Mouse (Mus musculus) embryonic facial prominence, embryonic 14.5 days (tissue): Measurements from ENCODE around the gene Fpr3. TPM values are rescaled to one million over a fixed set of nuclear protein-coding genes. Genes with fewer than 3 reads are reported as not detected.
"Not testable (repeated sequence)": the region's sequence is repeated elsewhere in the genome, so short reads cannot be mapped to it uniquely, and the experiment has no call there.

Experiments used
- ATAC-seq: fragments of 200-750 bp; cut with Nextera tagmentation; 2 replicates; pipeline ENCODE4 v1.8.0; 2017; ENCODE audit warnings: low read depth, moderate number of reproducible peaks, moderate TSS enrichment
- DNase-seq: peaks from one replicate; pipeline ENCODE4 v3.0.0-alpha.2; 2015; ENCODE audit warnings: low spot score
- H3K27ac ChIP-seq: fragments of 300-500 bp; sonication (generic); replicated peaks from 2 replicates; pipeline ENCODE4 v1.5.1; 2014; ENCODE audit warnings: low read depth, mild to moderate bottlenecking, low read length, moderate library complexity
- H3K27me3 ChIP-seq: fragments of 300-500 bp; sonication (generic); replicated peaks from 2 replicates; pipeline ENCODE4 v1.6.1; 2014; ENCODE audit warnings: low read length; ENCODE audit not compliant: control insufficient read depth, insufficient read depth
- H3K36me3 ChIP-seq: fragments of 300-500 bp; sonication (generic); 2 replicates; pipeline ENCODE4 v1.6.1; 2014; ENCODE audit warnings: low read length, mixed read lengths; ENCODE audit not compliant: control insufficient read depth, insufficient read depth
- H3K4me1 ChIP-seq: fragments of 300-500 bp; sonication (generic); 2 replicates; pipeline ENCODE4 v1.6.1; 2014; ENCODE audit warnings: antibody characterized with exemption, low read length; ENCODE audit not compliant: control insufficient read depth, insufficient read depth
- H3K4me2 ChIP-seq: fragments of 300-500 bp; sonication (generic); 2 replicates; pipeline ENCODE4 v1.6.1; 2014; ENCODE audit warnings: low read depth, mild to moderate bottlenecking, low read length, moderate library complexity, mixed read lengths
- H3K4me3 ChIP-seq: fragments of 300-500 bp; sonication (generic); 2 replicates; pipeline ENCODE4 v1.5.1; 2014; ENCODE audit warnings: low read depth, mild to moderate bottlenecking, low read length
- H3K9ac ChIP-seq: fragments of 300-500 bp; sonication (generic); 2 replicates; pipeline ENCODE4 v1.6.1; 2014; ENCODE audit warnings: low read depth, mild to moderate bottlenecking, low read length, moderate library complexity, mixed read lengths
- H3K9me3 ChIP-seq: fragments of 300-500 bp; sonication (generic); 2 replicates; pipeline ENCODE4 v1.6.1; 2016; ENCODE audit warnings: low read length; ENCODE audit not compliant: control insufficient read depth
- WGBS: fragments of 180-500 bp; shearing (Covaris S2); extraction: QIAGEN DNeasy Blood & Tissue Kit; methylation state at CpG from one replicate; pipeline ENCODE4 v1.1.7; 2014; 5-methylcytosine and 5-hydroxymethylcytosine counted together
- polyA plus RNA-seq: library from polyadenylated mRNA; unstranded; fragments of >200 nt; fragmentation: Nextera tagmentation; extraction: Ambion mirVana; gene quantifications from 2 replicates; pipeline ENCODE4 v1.2.1, GENCODE M21; 2014

Gene Fpr3
- not detected in 2 replicates for polyA plus RNA-seq

DNA sequence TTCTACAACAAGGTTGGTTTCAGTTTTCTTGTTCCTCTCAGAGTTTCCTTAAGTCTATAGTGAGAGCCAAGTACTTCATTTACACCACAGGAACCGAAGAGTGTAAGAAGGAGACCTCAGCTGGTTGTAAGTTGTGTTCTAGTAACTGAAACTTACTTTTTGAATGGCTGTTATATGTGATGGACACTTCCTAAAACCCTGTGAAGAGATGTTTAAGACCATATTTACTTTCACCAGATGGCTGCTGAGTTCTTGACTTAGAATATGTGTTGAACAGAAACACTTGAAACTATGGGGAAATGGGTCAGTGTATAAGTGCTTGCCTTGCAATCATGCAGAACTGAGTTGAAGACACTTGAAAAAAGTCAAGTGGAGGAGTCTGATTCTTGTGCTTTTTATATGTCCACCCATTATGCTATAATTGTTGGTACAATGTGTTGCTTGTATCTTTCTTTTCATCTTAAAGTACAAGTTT, at the start of gene Fpr3, which contains the start of gene Fpr2:
Fpr3 (plus strand) TSS at position 79 of the 475 bp plus-strand sequence.
Fpr2 (plus strand) TSS at position 51 of the 475 bp plus-strand sequence.
- H3K9me3 ChIP-seq = no peaks in the 10 kb centered on the region
- no peak within 1 kb of the TSS for H3K27ac ChIP-seq
- DNase-seq = no peak
- no peak within 1 kb of the TSS for H3K9ac ChIP-seq
- H3K27me3 ChIP-seq = no peaks in the 10 kb centered on the region
- no peak for ATAC-seq
- no peak within 1 kb of the TSS for H3K4me2 ChIP-seq
- H3K36me3 ChIP-seq = no peaks in the 10 kb centered on the region
- H3K4me3 ChIP-seq = no peak within 1 kb of the TSS
- WGBS = 66% methylated on average over 1 of the region's 1 CpGs
- no peaks in the 10 kb centered on the region for H3K4me1 ChIP-seq

DNA sequence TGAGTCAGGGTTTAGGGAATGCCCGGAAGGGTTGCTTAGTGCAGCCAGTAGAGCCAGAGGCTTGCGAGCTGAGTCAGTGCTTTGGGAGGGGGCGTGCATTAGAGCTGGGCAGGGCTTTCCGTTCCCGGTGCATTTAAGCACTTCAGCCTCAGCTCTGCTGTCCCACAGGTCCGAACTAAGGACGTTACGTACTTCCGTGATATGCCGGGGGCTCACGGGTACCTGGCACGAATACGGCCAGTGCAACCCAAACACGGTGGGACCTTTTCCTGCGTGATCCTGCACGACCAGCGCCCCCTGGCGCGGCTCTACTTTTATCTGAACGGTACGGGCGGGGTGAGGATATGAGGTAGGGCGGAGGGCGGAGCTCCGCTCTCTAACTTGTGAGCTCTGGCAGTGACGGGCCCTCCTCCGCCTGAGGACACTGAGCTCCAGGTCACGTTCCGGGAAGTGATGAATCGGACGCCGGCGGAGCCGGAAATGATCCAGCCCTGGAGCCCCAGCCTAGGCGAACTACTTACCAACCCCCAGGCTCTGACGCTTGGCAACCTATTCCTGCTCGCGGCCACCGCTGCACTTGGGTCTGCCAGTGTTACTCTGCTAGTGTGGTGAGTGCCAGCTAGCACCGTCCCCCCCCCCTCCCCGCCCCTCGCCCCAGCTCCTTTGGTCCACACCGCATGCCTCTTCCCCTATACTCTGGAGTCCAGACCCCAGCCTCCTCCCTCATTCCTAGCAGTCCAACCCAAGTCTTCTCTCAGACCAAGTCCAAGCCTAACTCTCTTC, 49.5 kb upstream of the Fpr3 start:
- peak overlapping the region; percentile 87 for H3K27ac ChIP-seq
- H3K36me3 ChIP-seq = peaks cover 67% of the 10 kb centered on the region
- peaks cover 16% of the 10 kb centered on the region for H3K4me1 ChIP-seq
- peak overlapping the region; percentile 74 for H3K4me2 ChIP-seq
- no peaks in the 10 kb centered on the region for H3K27me3 ChIP-seq
- H3K9me3 ChIP-seq = no peaks in the 10 kb centered on the region
- peak overlapping the region; percentile 43 for H3K4me3 ChIP-seq
- peak overlapping the region; percentile 68 for H3K9ac ChIP-seq
- DNase-seq (peak; percentile 97), ATAC-seq (peak; percentile 96)
- WGBS = 1% methylated on average over 17 of the region's 43 CpGs

DNA sequence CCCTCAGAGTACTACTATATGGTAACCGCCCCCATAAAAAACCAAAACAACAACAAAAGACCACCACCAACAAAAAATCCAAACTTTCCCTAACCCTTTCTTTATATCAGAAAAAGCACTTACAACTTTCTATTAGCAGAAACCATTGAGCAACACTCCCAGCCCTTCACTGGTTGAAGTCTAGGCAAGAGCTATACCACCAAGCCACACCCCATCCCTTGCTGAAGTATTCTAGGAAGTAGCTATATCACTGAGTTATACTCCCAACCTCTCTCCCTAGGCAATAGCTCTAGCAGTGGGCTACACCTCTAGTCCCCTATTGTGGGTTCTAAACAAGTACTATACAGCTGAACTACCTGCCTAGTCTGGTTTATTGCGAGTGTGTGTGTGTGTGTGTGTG, 48.4 kb upstream of the Fpr3 start:
- no peaks in the 10 kb centered on the region for H3K9me3 ChIP-seq
- no peaks in the 10 kb centered on the region for H3K27me3 ChIP-seq
- no peak overlapping the region for H3K4me3 ChIP-seq
- H3K4me1 ChIP-seq = peaks cover 15% of the 10 kb centered on the region
- no peak overlapping the region for H3K27ac ChIP-seq
- no peak overlapping the region for H3K4me2 ChIP-seq
- DNase-seq = no peak
- H3K9ac ChIP-seq = no peak overlapping the region
- ATAC-seq = no peak
- peaks cover 56% of the 10 kb centered on the region for H3K36me3 ChIP-seq
- WGBS = 90% methylated on average over 2 of the region's 2 CpGs

DNA sequence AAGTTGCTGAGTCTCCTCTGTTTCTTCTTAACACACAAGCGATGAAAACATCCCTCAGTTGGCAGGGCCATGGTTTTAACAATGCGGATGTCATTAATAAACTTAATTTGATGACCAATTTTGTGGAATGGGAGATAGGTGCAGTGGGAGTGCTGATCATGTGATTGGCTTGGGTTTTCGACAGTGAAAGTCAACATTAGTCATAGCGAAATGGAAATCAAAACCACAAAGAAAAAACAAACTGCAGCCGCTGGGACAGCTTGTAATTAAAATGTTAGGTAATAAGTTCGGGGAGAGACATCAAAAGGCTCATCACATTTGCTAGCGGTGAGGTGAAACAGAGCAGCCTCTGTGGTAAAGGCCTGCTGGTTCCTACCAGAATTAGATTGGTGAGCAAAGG, 46.9 kb upstream of the Fpr3 start:
- H3K9me3 ChIP-seq = no peaks in the 10 kb centered on the region
- H3K27ac ChIP-seq = no peak overlapping the region
- peaks cover 52% of the 10 kb centered on the region for H3K36me3 ChIP-seq
- DNase-seq = no peak
- H3K4me2 ChIP-seq = no peak overlapping the region
- no peak for ATAC-seq
- no peaks in the 10 kb centered on the region for H3K27me3 ChIP-seq
- H3K9ac ChIP-seq = no peak overlapping the region
- H3K4me3 ChIP-seq = no peak overlapping the region
- peaks cover 7% of the 10 kb centered on the region for H3K4me1 ChIP-seq
- WGBS = 82% methylated on average over 7 of the region's 7 CpGs

DNA sequence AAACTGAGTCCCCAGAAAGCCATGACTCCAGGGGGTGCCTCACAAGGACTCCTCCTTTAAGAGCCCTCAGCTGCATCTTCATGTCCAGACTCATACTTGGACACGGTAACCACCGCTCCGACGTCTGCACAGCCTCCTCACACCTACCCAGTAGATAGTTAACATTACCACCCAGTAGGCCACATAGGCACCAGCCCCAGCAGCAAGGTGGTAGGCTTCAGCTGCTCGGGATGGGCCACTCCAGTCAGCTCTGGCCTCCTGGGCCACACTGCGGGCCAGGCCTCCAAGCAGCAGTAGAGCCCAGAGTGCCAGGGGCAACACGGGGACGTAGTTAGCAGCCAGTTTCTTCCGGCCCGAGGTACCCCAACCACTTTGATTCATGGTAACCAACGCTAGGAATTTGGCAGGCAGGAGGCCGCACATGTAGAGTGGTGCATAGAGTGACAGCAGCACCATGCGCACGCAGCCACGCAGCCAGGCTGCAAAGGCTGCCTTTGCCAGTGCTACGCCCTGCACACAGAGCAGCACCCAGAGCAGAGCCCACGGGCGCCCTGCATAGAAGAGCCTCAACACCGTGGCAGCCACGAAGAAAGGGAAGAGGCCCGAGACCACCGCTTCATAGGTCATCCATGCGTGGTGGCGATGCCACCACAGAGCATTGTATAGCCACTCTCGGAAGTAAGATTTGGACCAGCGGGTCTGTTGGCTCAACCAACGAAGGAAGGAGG, 44.0 kb upstream of the Fpr3 start:
- Histone ChIP-seq H3K4me1 (no peaks in the 10 kb centered on the region; the same call in 1 of the 2 replicates), H3K36me3 (peaks cover 43% of the 10 kb centered on the region), H3K4me3 (no peak overlapping the region), H3K9ac (no peak overlapping the region), H3K27me3 (no peaks in the 10 kb centered on the region), H3K27ac (no peak overlapping the region), H3K4me2 (no peak overlapping the region), H3K9me3 (no peaks in the 10 kb centered on the region)
- DNase-seq (no peak), ATAC-seq (peak; percentile 53)
- WGBS = 73% methylated on average over 27 of the region's 27 CpGs

DNA sequence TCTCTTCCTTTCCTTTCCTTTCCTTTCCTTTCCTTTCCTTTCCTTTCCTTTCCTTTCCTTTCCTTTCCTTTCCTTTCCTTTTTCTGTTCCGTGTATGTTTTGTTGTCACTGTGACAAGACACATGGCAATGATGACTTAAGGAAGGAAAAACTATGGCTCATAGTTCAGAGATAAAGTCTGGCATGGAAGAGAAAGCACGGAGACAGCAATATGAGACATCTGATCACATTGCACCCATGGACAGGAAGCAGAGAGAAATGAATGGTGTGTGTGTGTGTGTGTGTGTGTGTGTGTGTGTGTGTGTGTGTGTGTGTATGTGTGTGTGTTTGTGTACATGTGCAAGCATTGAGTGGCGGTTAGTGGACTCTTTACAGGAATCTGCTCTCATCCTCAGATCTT, 43.0 kb upstream of the Fpr3 start:
- 82% methylated on average over 3 of the region's 3 CpGs for whole genome bisulfite sequencing
- not testable (repeated sequence) for ATAC-seq

DNA sequence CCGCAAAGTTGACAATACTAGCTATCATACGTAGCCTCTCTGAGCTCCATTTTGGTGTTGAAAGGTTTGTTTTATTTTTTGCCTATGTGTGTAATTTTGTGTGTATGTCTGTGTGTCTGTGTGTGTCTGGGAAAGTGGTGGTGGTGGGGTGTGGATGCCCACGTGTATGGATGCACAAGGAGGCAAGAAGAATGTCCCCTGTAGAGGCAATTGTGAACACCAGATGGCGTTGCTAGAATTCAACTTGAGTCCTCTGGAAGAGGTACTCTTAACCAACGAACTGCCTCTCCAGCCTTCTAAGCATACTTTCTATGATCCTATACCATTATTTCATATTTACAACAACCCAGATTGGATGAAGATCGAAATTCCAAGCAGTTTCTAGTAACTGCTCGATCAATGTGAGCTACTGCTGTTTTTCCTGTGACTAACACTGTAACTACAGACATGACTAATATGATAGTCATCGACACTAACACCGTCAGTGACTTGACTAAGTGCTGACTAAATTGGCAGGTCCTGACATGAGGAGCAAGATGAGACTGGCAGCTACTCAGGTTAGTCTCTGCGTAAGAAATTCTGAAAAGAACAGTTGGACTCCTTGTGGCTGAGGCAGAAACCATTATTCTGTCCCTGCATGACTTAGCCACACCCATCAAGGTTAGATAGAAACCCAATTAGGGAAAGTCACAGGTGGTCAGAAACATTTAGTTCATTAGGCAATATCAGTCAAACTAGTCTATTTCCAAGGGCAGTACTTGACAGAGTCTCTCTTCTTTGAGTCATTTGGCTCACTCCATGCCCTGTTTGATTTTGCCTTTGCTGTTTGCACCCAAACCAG, 42.2 kb upstream of the Fpr3 start:
- 0 out of 2 replicates have a peak, but pooled peaks cover 4% of the 10 kb centered on the region for H3K27me3 ChIP-seq
- no peak for DNase-seq
- no peak overlapping the region for H3K27ac ChIP-seq
- no peaks in the 10 kb centered on the region for H3K4me1 ChIP-seq
- no peak overlapping the region for H3K4me3 ChIP-seq
- no peak for ATAC-seq
- H3K36me3 ChIP-seq = peaks cover 26% of the 10 kb centered on the region
- H3K9me3 ChIP-seq = no peaks in the 10 kb centered on the region
- WGBS = 73% methylated on average over 10 of the region's 10 CpGs
- no peak overlapping the region for H3K9ac ChIP-seq
- H3K4me2 ChIP-seq = no peak overlapping the region

More for the DNA sequence above, 43.0 kb upstream of the Fpr3 start:
- H3K4me3 ChIP-seq, H3K27ac ChIP-seq, H3K4me1 ChIP-seq, H3K9me3 ChIP-seq, H3K4me2 ChIP-seq, DNase-seq, H3K9ac ChIP-seq, H3K27me3 ChIP-seq: not testable (repeated sequence)
- H3K36me3 ChIP-seq = peaks cover 34% of the 10 kb centered on the region

DNA sequence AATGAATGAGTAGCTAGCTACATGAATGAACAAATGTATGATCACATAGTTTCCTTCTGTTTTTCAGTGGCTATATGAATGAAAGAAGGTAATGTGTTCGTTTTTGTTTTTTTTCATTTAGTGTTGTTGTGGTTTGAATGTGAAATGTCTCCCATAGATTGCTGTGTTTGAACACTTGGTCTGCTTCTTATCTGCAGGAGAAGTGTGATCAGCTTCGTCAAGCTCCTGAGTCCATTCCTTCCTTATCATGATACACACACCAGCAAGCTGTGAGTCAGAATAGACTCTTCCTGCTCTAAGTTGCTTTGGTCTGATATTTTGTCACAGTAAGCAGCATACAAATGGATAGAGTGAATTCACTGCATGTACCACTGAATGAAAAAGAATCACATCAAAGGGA, 38.7 kb upstream of the Fpr3 start:
- Histone ChIP-seq H3K4me2 (no peak overlapping the region), H3K36me3 (no peaks in the 10 kb centered on the region), H3K27me3 (0 out of 2 replicates have a peak, but pooled peaks cover 4% of the 10 kb centered on the region), H3K4me1 (no peaks in the 10 kb centered on the region), H3K9me3 (no peaks in the 10 kb centered on the region), H3K27ac (no peak overlapping the region), H3K4me3 (no peak overlapping the region), H3K9ac (no peak overlapping the region)
- DNase-seq (no peak), ATAC-seq (no peak)
- 78% methylated on average over 2 of the region's 2 CpGs for WGBS
